Mouse (Mus musculus) stomach, embryonic 14.5 days (tissue): ENCODE results near the gene Edc3. TPM values are rescaled to one million over a fixed set of nuclear protein-coding genes. Genes with fewer than 3 reads are reported as not detected.

Experiments used
- ATAC-seq: fragments of 200-750 bp; cut with Nextera tagmentation; 2 replicates; pipeline ENCODE4 v1.8.0; 2017; ENCODE audit warnings: low read depth, moderate TSS enrichment; ENCODE audit not compliant: insufficient number of reproducible peaks, insufficient read depth, low FRiP score
- H3K27ac ChIP-seq: fragments of 300-500 bp; sonication (generic); 2 replicates; pipeline ENCODE4 v1.5.1; 2014; ENCODE audit warnings: mild to moderate bottlenecking, low read length, moderate library complexity, mixed read lengths
- H3K27me3 ChIP-seq: fragments of 300-500 bp; sonication (generic); 2 replicates; pipeline ENCODE4 v1.6.1; 2014; ENCODE audit warnings: low read length, control low read depth, mixed read lengths; ENCODE audit not compliant: control insufficient read depth, insufficient read depth
- H3K36me3 ChIP-seq: fragments of 300-500 bp; sonication (generic); 2 replicates; pipeline ENCODE4 v1.6.1; 2014; ENCODE audit warnings: mild to moderate bottlenecking, control low read depth, low read length, moderate library complexity, mixed read lengths; ENCODE audit not compliant: control insufficient read depth, insufficient read depth
- H3K4me1 ChIP-seq: fragments of 300-500 bp; sonication (generic); 2 replicates; pipeline ENCODE4 v1.6.1; 2014; ENCODE audit warnings: low read length, control low read depth, mixed read lengths; ENCODE audit not compliant: control insufficient read depth, insufficient read depth
- H3K4me2 ChIP-seq: fragments of 300-500 bp; sonication (generic); replicated peaks from 2 replicates; pipeline ENCODE4 v1.6.1; 2014; ENCODE audit warnings: low read depth, low read length, control low read depth
- H3K4me3 ChIP-seq: fragments of 300-500 bp; sonication (generic); 2 replicates; pipeline ENCODE4 v1.5.1; 2014; ENCODE audit warnings: low read depth, low read length, control low read depth
- H3K9ac ChIP-seq: fragments of 300-500 bp; sonication (generic); replicated peaks from 2 replicates; pipeline ENCODE4 v1.6.1; 2014; ENCODE audit warnings: low read depth, mild to moderate bottlenecking, control low read depth, low read length, moderate library complexity, mixed read lengths
- H3K9me3 ChIP-seq: fragments of 300-500 bp; sonication (generic); 2 replicates; pipeline ENCODE4 v1.6.1; 2016; ENCODE audit warnings: low read depth, low read length, control low read depth; ENCODE audit not compliant: control insufficient read depth
- WGBS: fragments of 180-500 bp; shearing (Covaris S2); extraction: QIAGEN DNeasy Blood & Tissue Kit; methylation state at CpG from one replicate; pipeline ENCODE4 v1.1.7; 2014; 5-methylcytosine and 5-hydroxymethylcytosine counted together
- polyA plus RNA-seq: library from polyadenylated mRNA; unstranded; fragments of >200 nt; fragmentation: Nextera tagmentation; extraction: Ambion mirVana; gene quantifications from 2 replicates; pipeline ENCODE4 v1.2.1, GENCODE M21; 2014

Edc3 gene
- polyA plus RNA-seq, 1 experiment from 2014 or later: 23.1 TPM

DNA sequence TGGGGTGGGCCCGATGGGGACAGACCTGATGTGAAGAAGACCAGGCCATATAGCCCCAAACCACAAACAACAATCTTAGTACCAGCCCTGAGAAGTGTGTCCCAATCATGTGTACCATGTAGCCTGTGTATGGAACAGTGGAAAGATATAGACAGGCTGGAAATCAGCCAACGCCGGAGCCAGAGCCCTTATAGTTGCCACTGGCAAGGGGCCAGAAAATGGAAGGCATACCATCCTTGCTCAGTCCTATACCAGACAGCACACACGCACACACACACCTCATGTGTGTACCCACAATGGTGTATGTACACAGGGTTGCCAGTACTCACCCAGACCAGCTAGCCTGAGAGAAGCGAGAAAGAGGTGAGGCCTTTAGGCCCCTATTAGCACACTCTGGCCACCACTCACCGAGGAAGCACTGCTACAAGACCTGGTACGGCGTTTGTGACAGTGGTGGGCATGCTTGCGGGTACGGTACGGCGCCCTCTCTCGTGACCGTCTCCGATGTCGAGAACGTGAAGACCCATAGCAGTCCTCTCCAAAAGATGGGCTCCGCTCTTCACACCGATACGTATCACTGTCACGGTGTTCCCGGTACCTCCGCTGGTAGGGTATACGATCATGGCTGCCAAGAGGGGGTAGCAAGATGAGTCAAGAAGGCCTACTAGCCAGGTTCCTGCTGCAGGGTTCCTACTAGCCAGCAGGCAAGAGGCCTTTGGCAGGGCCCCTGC is 52.2 kb downstream of the Edc3 start:
- Histone ChIP-seq H3K4me2 (no peak overlapping the region), H3K27ac (no peak overlapping the region), H3K4me3 (no peak overlapping the region), H3K9me3 (no peaks in the 10 kb centered on the region), H3K27me3 (no peaks in the 10 kb centered on the region), H3K4me1 (peaks cover 25% of the 10 kb centered on the region; the same call in 1 of the 2 replicates), H3K36me3 (peaks cover 56% of the 10 kb centered on the region), H3K9ac (no peak overlapping the region)
- no peak for ATAC-seq
- WGBS: 95% methylated on average over 24 of the region's 24 CpGs

DNA sequence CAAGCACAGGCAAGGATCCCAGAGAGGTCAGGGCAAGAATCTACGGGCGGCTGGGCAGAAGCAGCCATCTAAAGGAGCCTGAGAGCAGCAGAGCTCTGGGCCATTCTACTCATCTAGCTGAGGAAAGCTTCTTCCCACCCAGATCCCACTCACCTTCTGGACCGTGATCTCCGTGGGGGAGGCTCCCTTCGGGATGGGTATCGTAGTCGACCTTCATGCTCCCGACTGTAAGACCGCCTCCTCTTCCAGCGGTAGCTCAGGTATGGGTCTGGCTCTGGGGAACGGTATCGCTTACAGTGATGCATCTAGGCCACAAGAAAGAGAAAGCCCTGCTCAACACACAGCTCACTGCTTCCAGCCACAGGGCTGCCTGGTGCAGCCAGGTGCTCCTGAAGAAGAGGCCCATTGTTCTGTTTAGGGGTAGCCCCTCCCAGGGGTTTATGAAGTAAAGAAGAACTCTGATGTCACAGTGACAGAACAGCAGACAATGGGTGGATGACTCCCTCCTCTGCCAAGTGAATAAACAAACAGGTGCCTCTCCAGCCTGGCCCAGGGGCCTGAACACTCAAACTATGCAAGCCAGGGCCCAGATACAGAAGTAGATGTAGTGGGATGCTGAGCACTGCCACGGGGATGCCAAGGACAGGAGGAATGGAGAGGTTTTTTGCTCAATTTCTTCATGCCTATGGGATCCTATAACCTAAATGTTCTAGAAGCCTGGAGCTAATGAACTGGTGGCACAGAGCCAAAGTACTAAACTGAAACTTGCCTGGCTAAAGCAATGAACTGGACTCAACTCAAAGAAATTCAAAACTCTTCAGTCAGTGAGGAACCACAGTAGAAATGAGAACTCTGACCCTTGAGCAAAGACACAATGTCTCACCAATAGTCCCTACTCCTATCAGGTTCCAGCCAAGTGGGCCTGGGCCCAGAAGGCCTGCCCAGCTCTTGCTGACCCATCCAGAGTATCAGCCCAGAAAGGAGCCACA is 53.5 kb downstream of the Edc3 start:
- WGBS: 91% methylated on average over 13 of the region's 13 CpGs
- Histone ChIP-seq H3K4me2 (no peak overlapping the region), H3K27me3 (no peaks in the 10 kb centered on the region), H3K9ac (no peak overlapping the region), H3K36me3 (peaks cover 48% of the 10 kb centered on the region), H3K4me1 (peaks cover 32% of the 10 kb centered on the region; the same call in 1 of the 2 replicates), H3K27ac (no peak overlapping the region), H3K9me3 (no peaks in the 10 kb centered on the region), H3K4me3 (no peak overlapping the region)
- ATAC-seq: no peak

DNA sequence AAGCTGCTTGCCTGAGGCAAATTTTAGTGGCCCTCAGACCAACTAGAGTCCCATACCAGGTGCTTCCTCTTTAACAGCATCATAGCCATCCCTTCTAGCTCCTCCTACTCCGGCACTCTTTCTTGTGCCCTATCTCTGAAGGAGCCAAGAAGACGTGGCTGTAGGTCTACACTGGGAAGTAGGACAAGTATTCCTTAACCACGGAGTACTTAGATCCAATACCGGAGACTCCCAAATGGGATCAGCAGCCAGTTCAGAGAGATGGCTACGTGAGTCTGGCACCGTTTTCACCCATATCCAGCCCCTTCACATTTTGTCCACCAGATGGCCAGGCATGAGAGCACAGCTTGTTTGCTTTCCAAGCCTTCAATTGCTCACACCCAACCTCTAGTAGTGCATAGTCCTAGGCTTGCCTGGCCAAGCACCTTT is 54.2 kb downstream of the Edc3 start:
- WGBS: 58% methylated on average over 6 of the region's 6 CpGs
- H3K4me2 ChIP-seq: peak overlapping the region; percentile 13; the same call in 1 of the 2 replicates
- ATAC-seq: no peak
- H3K4me1 ChIP-seq: peaks cover 32% of the 10 kb centered on the region; the same call in 1 of the 2 replicates
- H3K9ac ChIP-seq: no peak overlapping the region
- no peak overlapping the region for H3K27ac ChIP-seq
- no peaks in the 10 kb centered on the region for H3K27me3 ChIP-seq
- no peak overlapping the region for H3K4me3 ChIP-seq
- H3K9me3 ChIP-seq: no peaks in the 10 kb centered on the region
- H3K36me3 ChIP-seq: peaks cover 40% of the 10 kb centered on the region

DNA sequence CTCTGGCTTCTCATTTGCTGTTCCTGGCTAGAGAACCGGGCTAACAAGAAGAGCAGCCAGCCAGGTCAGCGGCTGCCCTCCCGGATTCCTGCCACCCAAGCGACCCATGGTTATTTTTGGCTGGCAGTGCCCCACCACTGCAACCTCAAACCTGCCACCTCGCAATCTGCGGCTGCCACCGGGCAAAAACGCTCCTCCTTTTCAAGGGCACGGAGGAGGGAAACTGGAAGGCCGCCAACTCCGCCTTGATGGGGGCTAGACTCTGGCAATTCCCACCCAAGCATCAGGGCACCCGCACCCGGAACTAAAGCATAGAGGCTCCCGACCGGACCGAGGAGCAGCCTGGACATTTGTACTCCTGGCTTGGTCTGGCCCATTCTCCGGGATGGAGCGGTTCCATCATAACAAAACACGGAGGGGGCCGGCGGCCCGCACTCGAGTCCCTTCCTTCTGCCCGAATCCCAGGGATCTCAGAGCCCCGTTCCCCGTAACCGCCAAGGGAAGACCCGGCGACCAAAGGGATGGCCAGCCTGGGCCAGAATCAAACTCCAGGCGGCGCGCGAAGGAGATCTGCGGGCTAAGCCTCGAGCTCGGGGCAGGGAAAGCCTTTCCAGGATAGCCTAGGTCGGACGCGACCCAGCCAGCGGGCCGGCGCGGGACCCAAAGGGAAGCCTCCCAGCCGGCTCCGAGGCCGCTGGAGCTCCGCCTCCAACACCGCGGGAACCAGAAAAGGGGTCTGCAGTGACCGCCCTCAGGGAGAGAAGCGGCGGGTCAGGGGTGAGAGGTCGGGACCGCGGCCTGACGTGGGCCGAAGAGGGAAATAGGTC is 56.0 kb downstream of the Edc3 start:
- no peaks in the 10 kb centered on the region for H3K9me3 ChIP-seq
- no peaks in the 10 kb centered on the region for H3K27me3 ChIP-seq
- WGBS: under 1% methylated on average over 57 of the region's 57 CpGs
- H3K4me2 ChIP-seq: peak overlapping the region; percentile 96
- peaks cover 32% of the 10 kb centered on the region; the same call in 1 of the 2 replicates for H3K4me1 ChIP-seq
- peak overlapping the region; percentile 98 for H3K27ac ChIP-seq
- peaks cover 23% of the 10 kb centered on the region for H3K36me3 ChIP-seq
- peak overlapping the region; percentile 94 for H3K9ac ChIP-seq
- ATAC-seq: peak; percentile 57
- peak overlapping the region; percentile 94 for H3K4me3 ChIP-seq

DNA sequence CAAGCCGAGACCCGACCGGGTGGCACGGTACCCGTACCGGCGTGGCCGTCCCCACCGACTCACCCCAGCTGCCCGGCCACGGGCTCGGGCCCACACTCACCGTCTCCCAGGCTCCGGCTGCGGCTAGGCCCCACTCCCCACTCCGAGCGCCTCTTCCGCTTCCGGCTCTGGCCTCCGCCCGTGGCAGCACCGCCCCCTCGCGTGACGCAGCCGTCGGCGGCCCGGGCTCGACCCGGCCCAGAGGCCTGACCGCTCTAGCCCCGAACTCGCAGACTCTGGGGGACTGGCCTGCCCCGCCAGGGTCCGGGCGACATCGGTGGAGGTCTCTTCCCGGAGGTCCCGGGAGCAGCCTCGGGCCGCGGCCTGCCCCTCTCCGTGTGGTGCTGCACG is 56.6 kb downstream of the Edc3 start:
- Histone ChIP-seq H3K27me3 (no peaks in the 10 kb centered on the region), H3K4me2 (peak overlapping the region; percentile 96), H3K9me3 (no peaks in the 10 kb centered on the region), H3K27ac (peak overlapping the region; percentile 98), H3K9ac (peak overlapping the region; percentile 94), H3K4me3 (peak overlapping the region; percentile 94), H3K36me3 (peaks cover 19% of the 10 kb centered on the region), H3K4me1 (peaks cover 32% of the 10 kb centered on the region; the same call in 1 of the 2 replicates)
- under 1% methylated on average over 37 of the region's 45 CpGs for WGBS
- peak; percentile 90 for ATAC-seq

DNA sequence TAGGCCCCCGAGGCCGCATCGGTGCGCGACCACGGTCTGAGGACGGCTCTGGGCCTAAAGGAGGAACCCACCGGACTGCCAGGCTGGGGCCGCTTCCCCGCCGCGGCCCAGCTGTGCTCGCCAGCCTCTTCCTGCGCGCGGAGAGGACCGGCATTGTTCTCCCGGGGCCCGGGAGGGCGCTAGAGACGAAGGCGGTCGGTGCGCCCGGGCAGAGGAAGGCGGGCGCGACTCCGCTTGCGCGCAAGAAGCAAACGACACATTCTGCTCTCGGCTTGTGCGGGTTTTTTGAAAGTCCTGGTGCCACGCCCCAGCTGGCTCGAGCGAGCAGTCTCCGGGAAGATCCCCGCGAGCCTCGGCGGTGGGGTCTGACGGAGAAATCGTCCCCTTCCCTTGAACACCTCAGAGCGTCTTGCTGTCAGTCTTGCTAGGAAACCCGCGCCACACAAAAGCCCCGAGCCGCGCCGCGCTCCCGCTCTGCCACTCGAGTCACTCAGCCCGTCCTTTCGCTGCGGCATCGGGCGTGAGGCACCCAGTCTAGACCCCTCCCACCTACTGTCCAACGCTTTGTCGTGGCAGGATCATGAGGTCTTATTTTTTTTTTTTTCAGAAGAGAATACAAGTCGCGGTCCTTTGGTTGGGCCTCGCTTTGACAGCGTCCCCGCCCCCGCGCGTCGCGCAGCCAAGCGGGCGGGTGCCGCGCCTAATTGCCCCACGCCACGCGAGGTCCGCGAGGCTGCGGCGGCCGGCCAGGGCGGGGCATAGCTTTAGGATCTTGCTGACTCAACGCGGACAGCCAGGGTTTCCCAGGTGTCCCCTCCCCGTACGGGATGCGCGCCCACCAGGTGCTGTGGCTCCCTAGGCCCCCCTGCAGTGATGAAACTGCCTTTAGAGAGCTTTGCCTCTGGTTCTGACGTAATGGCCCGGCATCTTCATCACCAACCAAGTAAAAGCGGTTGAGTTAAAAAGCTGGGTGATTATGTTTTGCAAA is 57.3 kb downstream of the Edc3 start, which contains the start of gene Clk3:
TSS of gene Clk3 (minus strand) at position 497 of the 988 bp plus-strand sequence.
- ATAC-seq: no peak; the same call in none of the 2 replicates
- WGBS: under 1% methylated on average over 90 of the region's 93 CpGs
- H3K27me3 ChIP-seq: no peaks in the 10 kb centered on the region

DNA sequence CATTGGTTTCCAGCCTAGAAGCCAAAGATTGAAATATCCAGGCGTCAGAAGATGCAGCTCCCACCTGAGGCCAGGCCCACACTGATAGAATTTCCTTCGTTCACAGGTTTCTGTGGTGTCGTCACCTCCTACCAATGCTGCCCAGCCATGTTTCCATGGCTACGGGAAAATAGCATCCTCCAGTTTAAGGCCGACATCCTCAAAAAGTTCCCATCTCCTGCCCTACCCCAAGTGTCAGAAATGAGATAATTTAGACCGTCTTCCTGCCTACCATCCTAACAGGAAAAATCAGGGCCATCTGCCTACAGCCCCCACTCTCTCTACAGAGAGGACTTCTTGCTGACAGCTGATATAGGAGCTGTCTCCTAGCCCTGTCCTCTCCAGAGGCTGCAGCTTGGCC is 58.1 kb downstream of the Edc3 start:
- no peak overlapping the region for H3K27ac ChIP-seq
- no peaks in the 10 kb centered on the region for H3K9me3 ChIP-seq
- peaks cover 4% of the 10 kb centered on the region for H3K36me3 ChIP-seq
- H3K4me1 ChIP-seq: peaks cover 32% of the 10 kb centered on the region; the same call in 1 of the 2 replicates
- H3K27me3 ChIP-seq: no peaks in the 10 kb centered on the region
- 36% methylated on average over 6 of the region's 6 CpGs for WGBS
- peak overlapping the region; percentile 94 for H3K4me3 ChIP-seq
- peak overlapping the region; percentile 96 for H3K4me2 ChIP-seq
- no peak for ATAC-seq
- no peak overlapping the region for H3K9ac ChIP-seq

More for the DNA sequence above, 57.3 kb downstream of the Edc3 start, which contains the start of gene Clk3:
- Histone ChIP-seq H3K27ac (peak within 1 kb of the TSS; percentile 98), H3K4me2 (peak within 1 kb of the TSS; percentile 96), H3K4me1 (peaks cover 32% of the 10 kb centered on the region; the same call in 1 of the 2 replicates), H3K4me3 (peak within 1 kb of the TSS; percentile 94), H3K9me3 (no peaks in the 10 kb centered on the region), H3K9ac (peak within 1 kb of the TSS; percentile 94), H3K36me3 (peaks cover 12% of the 10 kb centered on the region)
